Mouse (Mus musculus): ENCODE results near the gene Rab39. TPM values are rescaled to one million over a fixed set of nuclear protein-coding genes. Genes with fewer than 3 reads are reported as not detected.

The Rab39 gene
- polyA plus RNA-seq, 1 experiment from 2014 or later = 4.8 TPM

DNA sequence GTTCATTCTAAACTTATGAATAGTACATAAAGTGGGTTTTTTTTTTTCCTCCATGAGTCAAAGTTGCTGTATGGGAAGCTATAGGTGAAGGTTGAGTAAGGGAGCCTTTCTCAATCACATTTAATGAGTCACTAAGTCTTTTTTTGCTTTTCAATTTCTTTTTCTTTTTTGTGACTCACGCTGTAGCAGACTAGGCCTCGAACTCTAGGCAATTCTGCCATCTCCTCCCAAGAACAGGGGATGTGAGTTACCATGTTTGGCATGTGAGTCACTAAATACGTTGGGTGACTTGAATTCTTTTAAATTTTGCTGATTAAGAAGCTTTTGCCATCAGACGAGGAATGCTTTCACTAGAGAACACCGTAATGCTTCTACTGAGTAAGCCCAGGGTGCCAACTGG is 10.2 kb downstream of the Rab39 start:
- DNase-seq (ENCODE audit: low spot score) (no peak), ATAC-seq (replicated peaks; ENCODE audit: low FRiP score) (no peak)
- no peak overlapping the region for H3K27ac ChIP-seq (ENCODE audit: low read depth, low read length)
- H3K36me3 ChIP-seq (ENCODE audit: control insufficient read depth, insufficient read depth, low read length) = no peaks in the 10 kb centered on the region
- H3K4me2 ChIP-seq (ENCODE audit: low read depth, low read length, severe bottlenecking) = no peak overlapping the region
- no peaks in the 10 kb centered on the region for H3K4me1 ChIP-seq (replicated peaks; ENCODE audit: control insufficient read depth, insufficient read depth, low read length)
- H3K27me3 ChIP-seq (ENCODE audit: control insufficient read depth, insufficient read depth, low read length) = no peaks in the 10 kb centered on the region
- H3K9ac ChIP-seq (ENCODE audit: low read length) = no peak overlapping the region
- no peaks in the 10 kb centered on the region for H3K9me3 ChIP-seq (ENCODE audit: control insufficient read depth, low read length)
- 85% methylated on average over 5 of the region's 5 CpGs for WGBS
- no peak overlapping the region for H3K4me3 ChIP-seq (ENCODE audit: low read depth, low read length)

DNA sequence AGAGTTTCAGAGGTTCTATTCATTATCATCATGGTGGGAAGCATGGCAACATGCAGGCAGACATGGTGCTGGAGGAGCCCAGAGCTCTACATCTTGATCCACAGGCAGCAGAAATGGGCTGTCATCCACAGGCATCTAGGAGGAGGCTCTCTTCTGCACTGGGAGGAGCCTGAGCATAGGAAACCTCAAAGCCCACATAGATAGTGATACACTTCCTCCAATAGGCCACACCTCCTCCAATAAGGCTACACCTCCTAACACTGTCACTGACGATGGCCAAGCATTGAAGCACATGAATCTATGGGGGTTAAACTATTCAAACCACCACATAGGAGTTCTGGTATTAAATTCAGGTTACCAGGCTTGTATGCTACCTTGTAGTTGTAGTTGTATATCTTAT is 12.3 kb downstream of the Rab39 start:
- no peak overlapping the region for H3K9ac ChIP-seq (ENCODE audit: low read length)
- H3K36me3 ChIP-seq (ENCODE audit: control insufficient read depth, insufficient read depth, low read length) = no peaks in the 10 kb centered on the region
- no peak overlapping the region for H3K27ac ChIP-seq (ENCODE audit: low read depth, low read length)
- no peaks in the 10 kb centered on the region for H3K9me3 ChIP-seq (ENCODE audit: control insufficient read depth, low read length)
- ATAC-seq (replicated peaks; ENCODE audit: low FRiP score) (no peak), DNase-seq (ENCODE audit: low spot score) (no peak)
- H3K4me1 ChIP-seq (replicated peaks; ENCODE audit: control insufficient read depth, insufficient read depth, low read length) = no peaks in the 10 kb centered on the region
- H3K27me3 ChIP-seq (ENCODE audit: control insufficient read depth, insufficient read depth, low read length) = no peaks in the 10 kb centered on the region
- H3K4me3 ChIP-seq (ENCODE audit: low read depth, low read length) = no peak overlapping the region
- WGBS = 82% methylated on average over 1 of the region's 1 CpGs
- H3K4me2 ChIP-seq (ENCODE audit: low read depth, low read length, severe bottlenecking) = no peak overlapping the region

DNA sequence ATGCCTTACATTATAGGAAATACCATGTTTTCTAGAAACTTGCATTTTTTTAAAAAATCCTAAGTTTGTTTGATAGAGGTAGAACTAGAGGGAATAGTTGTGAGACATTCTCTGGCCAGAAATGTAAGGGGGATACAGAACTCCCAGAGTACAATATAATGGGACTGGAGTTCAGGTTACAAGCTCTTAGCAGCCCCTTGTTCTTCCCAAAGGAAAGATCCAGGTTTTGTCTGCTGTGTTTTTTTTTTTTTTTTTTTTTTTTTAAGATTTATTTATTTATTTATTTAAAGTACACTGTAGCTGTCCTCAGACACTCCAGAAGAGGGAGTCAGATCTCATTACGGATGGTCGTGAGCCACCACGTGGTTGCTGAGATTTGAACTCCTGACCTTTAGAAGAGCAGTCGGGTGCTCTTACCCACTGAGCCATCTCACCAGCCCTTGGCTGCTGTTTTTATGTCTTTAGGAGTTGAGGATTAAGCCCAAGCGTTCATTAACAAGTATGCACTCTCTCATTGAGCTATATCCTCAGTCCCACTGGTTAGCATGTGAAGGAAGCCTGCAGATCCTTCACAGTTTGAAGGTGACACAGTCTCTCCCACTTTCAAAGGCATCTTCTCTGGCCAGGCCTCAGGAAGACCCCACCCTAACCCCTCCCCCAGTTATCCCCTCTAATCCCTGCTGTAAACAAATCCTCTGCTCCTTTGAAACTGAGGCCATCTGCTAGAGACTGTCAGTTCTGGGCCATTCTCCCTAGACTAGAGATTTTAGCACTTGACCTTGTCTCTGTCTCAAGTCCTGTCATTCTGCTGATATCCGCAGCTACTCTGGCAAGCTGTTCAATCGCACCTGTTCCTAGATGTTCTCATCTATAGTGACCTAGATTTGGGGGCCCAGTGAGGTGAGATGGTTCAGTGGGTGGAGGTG is 14.0 kb downstream of the Rab39 start:
- WGBS = 55% methylated on average over 7 of the region's 7 CpGs
- Histone ChIP-seq H3K4me1 (replicated peaks; ENCODE audit: control insufficient read depth, insufficient read depth, low read length) (no peaks in the 10 kb centered on the region), H3K4me3 (ENCODE audit: low read depth, low read length) (no peak overlapping the region), H3K9ac (ENCODE audit: low read length) (no peak overlapping the region), H3K27me3 (ENCODE audit: control insufficient read depth, insufficient read depth, low read length) (no peaks in the 10 kb centered on the region), H3K4me2 (ENCODE audit: low read depth, low read length, severe bottlenecking) (no peak overlapping the region), H3K27ac (ENCODE audit: low read depth, low read length) (no peak overlapping the region), H3K36me3 (ENCODE audit: control insufficient read depth, insufficient read depth, low read length) (no peaks in the 10 kb centered on the region), H3K9me3 (ENCODE audit: control insufficient read depth, low read length) (no peaks in the 10 kb centered on the region)
- DNase-seq (ENCODE audit: low spot score) (no peak), ATAC-seq (replicated peaks; ENCODE audit: low FRiP score) (no peak)

DNA sequence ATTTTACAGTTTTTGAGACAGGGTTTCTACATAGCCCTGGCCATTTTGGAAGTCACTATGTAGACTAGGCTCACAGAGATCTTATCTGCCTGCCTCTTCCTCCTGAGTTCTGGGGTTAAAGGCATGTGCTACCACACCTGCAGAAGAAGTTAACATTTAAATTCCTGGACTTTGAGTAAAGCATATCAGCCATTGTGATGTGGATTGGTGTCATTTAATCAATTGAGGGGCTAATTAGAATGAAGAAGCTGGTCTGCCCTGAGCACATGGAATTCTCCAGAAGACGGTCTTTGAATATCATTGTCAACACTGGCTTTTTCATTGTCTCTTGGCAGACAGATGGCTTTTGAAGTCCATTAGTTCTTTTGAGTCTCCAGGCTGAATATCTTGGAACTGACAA is 25.2 kb downstream of the Rab39 start:
- no peak for DNase-seq (ENCODE audit: low spot score)
- Histone ChIP-seq H3K27me3 (ENCODE audit: control insufficient read depth, insufficient read depth, low read length) (no peaks in the 10 kb centered on the region), H3K4me1 (replicated peaks; ENCODE audit: control insufficient read depth, insufficient read depth, low read length) (no peaks in the 10 kb centered on the region), H3K27ac (ENCODE audit: low read depth, low read length) (no peak overlapping the region), H3K9ac (ENCODE audit: low read length) (no peak overlapping the region), H3K4me3 (ENCODE audit: low read depth, low read length) (no peak overlapping the region), H3K36me3 (ENCODE audit: control insufficient read depth, insufficient read depth, low read length) (no peaks in the 10 kb centered on the region), H3K9me3 (ENCODE audit: control insufficient read depth, low read length) (no peaks in the 10 kb centered on the region), H3K4me2 (ENCODE audit: low read depth, low read length, severe bottlenecking) (no peak overlapping the region)
- 87% methylated on average over 1 of the region's 1 CpGs for WGBS
- ATAC-seq (replicated peaks; ENCODE audit: low FRiP score) = no peak

DNA sequence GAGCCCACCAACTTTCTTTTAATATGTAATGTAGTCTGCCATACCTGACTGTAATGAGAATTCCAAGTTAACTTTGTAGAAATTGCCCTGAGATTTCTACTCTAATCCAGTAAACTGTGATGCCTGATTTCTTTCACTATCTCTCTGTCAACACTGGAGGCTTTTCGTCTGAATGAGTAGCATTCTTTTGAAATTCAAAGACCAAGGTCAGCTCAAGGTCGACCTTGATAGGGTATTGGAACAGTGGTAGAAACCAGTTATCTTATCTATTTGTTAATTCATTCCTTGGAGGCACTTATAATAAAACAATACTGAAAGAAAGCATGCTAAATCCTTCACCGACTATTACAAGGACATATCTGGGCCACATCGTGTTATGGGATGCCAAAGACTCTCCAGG is 29.1 kb downstream of the Rab39 start:
- H3K4me2 ChIP-seq (ENCODE audit: low read depth, low read length, severe bottlenecking) = no peak overlapping the region
- no peak for ATAC-seq (replicated peaks; ENCODE audit: low FRiP score)
- H3K27ac ChIP-seq (ENCODE audit: low read depth, low read length) = no peak overlapping the region
- 74% methylated on average over 4 of the region's 4 CpGs for WGBS
- no peak overlapping the region for H3K4me3 ChIP-seq (ENCODE audit: low read depth, low read length)
- H3K36me3 ChIP-seq (ENCODE audit: control insufficient read depth, insufficient read depth, low read length) = no peaks in the 10 kb centered on the region
- H3K9me3 ChIP-seq (ENCODE audit: control insufficient read depth, low read length) = no peaks in the 10 kb centered on the region
- no peaks in the 10 kb centered on the region for H3K27me3 ChIP-seq (ENCODE audit: control insufficient read depth, insufficient read depth, low read length)
- no peak for DNase-seq (ENCODE audit: low spot score)
- H3K4me1 ChIP-seq (replicated peaks; ENCODE audit: control insufficient read depth, insufficient read depth, low read length) = no peaks in the 10 kb centered on the region
- no peak overlapping the region for H3K9ac ChIP-seq (ENCODE audit: low read length)

DNA sequence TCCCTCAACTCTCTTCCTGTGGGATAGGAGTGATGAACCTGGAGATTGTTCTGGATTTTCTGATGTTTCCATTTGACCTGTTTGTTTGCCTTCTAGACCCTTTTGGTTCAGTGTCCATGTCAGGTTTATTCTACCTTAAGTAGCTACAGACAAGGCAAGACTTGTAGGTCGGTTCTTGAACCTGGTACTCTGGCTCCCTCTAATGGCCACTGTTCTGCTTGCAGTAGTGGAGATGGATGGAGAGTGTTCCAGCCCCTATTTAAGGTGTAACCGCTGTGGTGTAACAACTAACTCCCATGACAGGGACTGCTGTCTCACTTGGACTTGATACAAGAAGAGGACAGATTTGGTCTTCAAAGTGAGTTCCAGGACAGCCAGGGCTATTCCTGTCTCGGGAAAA is 32.5 kb downstream of the Rab39 start:
- no peak overlapping the region for H3K4me3 ChIP-seq (ENCODE audit: low read depth, low read length)
- 14% methylated on average over 3 of the region's 3 CpGs for WGBS
- H3K27me3 ChIP-seq (ENCODE audit: control insufficient read depth, insufficient read depth, low read length) = no peaks in the 10 kb centered on the region
- no peak overlapping the region for H3K4me2 ChIP-seq (ENCODE audit: low read depth, low read length, severe bottlenecking)
- H3K36me3 ChIP-seq (ENCODE audit: control insufficient read depth, insufficient read depth, low read length) = no peaks in the 10 kb centered on the region
- H3K9ac ChIP-seq (ENCODE audit: low read length) = no peak overlapping the region
- H3K27ac ChIP-seq (ENCODE audit: low read depth, low read length) = no peak overlapping the region
- peak; percentile 51; the same call in 1 of the 2 replicates for ATAC-seq (replicated peaks; ENCODE audit: low FRiP score)
- H3K4me1 ChIP-seq (replicated peaks; ENCODE audit: control insufficient read depth, insufficient read depth, low read length) = no peaks in the 10 kb centered on the region
- peak; percentile 75 for DNase-seq (ENCODE audit: low spot score)
- no peaks in the 10 kb centered on the region for H3K9me3 ChIP-seq (ENCODE audit: control insufficient read depth, low read length)

DNA sequence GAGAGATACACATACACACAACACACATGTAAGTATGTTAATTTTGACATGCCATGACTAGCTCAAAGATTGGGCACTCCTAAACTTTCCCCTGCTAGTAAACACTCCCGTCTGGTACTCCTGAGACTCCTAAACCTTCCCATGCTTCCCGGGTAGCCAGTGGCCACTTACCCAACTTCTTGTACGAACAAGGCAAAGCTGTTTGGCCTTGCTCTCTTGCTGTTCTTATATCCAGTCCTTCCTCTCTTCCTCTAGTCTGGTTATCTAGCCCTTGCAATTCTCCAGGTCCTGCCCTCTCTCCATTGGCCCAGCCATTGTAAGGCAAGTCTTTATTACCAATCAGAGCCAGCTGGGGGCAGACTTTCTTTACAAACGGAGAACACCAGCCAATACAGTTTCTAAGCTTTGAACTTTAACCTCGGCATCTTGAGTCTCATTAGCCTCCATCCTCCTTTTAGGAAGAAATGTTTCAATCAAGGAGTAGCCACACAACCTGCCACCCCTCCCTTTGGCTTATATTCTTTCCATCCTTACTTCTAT is 36.3 kb downstream of the Rab39 start, which contains the start of gene Cul5:
Cul5 (minus strand) TSS at position 335 of the 540 bp plus-strand sequence.
- WGBS = 59% methylated on average over 5 of the region's 5 CpGs
- H3K4me2 ChIP-seq (ENCODE audit: low read depth, low read length, severe bottlenecking) = no peak within 1 kb of the TSS
- H3K27ac ChIP-seq (ENCODE audit: low read depth, low read length) = no peak within 1 kb of the TSS
- DNase-seq (ENCODE audit: low spot score) = no peak
- no peaks in the 10 kb centered on the region for H3K9me3 ChIP-seq (ENCODE audit: control insufficient read depth, low read length)
- H3K27me3 ChIP-seq (ENCODE audit: control insufficient read depth, insufficient read depth, low read length) = no peaks in the 10 kb centered on the region
- no peak within 1 kb of the TSS for H3K4me3 ChIP-seq (ENCODE audit: low read depth, low read length)
- H3K4me1 ChIP-seq (replicated peaks; ENCODE audit: control insufficient read depth, insufficient read depth, low read length) = peaks cover 3% of the 10 kb centered on the region; the same call in 1 of the 2 replicates
- H3K9ac ChIP-seq (ENCODE audit: low read length) = no peak within 1 kb of the TSS
- ATAC-seq (replicated peaks; ENCODE audit: low FRiP score) = no peak
- H3K36me3 ChIP-seq (ENCODE audit: control insufficient read depth, insufficient read depth, low read length) = no peaks in the 10 kb centered on the region

DNA sequence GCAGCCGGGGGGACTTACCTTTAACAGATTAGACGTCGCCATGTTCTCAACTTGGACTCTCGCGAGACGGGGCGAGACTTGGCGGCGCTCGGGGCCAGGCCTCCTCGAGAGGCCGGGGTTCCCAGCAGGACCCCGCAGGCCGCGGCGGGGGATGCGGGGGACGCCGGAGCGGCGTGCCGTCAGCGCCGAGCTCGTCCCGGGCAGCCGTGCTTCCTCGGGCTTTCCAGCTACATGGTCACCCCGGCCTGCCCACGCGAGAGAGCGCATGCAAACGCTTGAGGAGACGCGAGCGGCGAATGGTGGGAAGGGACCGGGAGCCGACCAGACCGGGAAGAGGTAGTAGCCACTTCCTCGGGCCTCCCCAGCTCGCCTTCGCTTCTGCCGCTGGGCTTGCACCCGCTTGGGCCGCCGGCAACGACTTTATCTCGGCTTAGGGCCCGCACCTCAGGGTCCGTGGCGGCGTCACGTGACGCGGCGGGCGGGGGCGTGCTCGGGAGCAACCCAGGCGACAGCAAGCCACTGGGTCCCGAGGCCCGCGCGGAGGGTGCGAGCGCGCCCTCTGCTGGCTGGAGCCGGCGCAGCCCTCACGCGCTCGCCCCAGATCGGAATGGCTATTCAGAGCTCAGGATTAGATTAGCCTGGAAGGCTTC is 38.9 kb downstream of the Rab39 start:
- H3K4me2 ChIP-seq (ENCODE audit: low read depth, low read length, severe bottlenecking) = peak overlapping the region; percentile 77
- peak; percentile 95 for DNase-seq (ENCODE audit: low spot score)
- no peaks in the 10 kb centered on the region for H3K36me3 ChIP-seq (ENCODE audit: control insufficient read depth, insufficient read depth, low read length)
- under 1% methylated on average over 70 of the region's 74 CpGs for WGBS
- no peaks in the 10 kb centered on the region for H3K9me3 ChIP-seq (ENCODE audit: control insufficient read depth, low read length)
- H3K9ac ChIP-seq (ENCODE audit: low read length) = peak overlapping the region; percentile 98
- H3K27ac ChIP-seq (ENCODE audit: low read depth, low read length) = peak overlapping the region; percentile 91
- ATAC-seq (replicated peaks; ENCODE audit: low FRiP score) = peak; percentile 97
- H3K4me3 ChIP-seq (ENCODE audit: low read depth, low read length) = peak overlapping the region; percentile 91
- peaks cover 3% of the 10 kb centered on the region; the same call in 1 of the 2 replicates for H3K4me1 ChIP-seq (replicated peaks; ENCODE audit: control insufficient read depth, insufficient read depth, low read length)
- H3K27me3 ChIP-seq (ENCODE audit: control insufficient read depth, insufficient read depth, low read length) = no peaks in the 10 kb centered on the region

Data from forebrain, embryonic 11.5 days (tissue).